Mouse (Mus musculus) c-Kit-negative CD71-positive TER-119-positive erythroid progenitor cells, embryonic 14.5 days (primary cell): Measurements from ENCODE around the gene Cyp2j6.
"Not testable (repeated sequence)": the region's sequence is repeated elsewhere in the genome, so short reads cannot be mapped to it uniquely, and the experiment has no call there.

Experiments used
- DNase-seq: peaks from one replicate; pipeline ENCODE4 v3.0.0-alpha.2; 2013; ENCODE audit warnings: low read depth, low spot score

Gene Cyp2j6

DNA sequence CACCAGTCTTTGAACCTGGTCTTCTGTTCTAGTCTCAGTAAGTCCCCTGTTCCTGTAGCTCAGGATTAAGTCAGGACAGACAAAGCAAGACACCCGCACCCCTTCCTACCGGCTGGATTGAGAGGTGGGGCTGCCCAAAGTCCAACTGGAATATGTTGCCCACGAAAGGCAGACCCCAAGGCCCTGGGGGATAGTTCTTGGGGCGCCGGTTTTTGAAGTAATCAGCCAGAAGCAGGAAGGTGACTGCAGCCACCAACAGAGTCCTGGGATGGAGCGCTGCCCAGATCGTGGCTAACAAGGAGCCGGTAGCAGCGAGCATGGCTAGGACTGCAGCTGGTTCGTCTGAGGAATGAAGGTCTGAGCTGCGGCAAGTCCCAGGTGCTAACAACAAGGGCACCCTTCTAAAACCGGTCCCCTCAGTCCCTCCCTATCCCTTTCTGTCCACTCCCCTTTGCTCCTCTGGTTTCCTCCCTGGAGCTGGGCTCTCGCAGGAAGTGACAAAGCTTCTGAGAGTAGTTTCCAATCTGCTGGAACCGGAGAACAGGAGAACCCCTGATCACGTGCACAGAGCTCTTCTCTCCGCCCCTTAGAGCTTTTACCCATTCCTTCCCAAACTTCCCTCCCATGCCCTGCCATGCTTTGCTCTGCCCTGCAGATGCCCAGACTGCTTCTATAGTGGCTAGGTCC lies at the start of gene Cyp2j6:
TSS of gene Cyp2j6 (minus strand) at position 529 of the 687 bp plus-strand sequence.
- no peak for DNase-seq

GRCm38 (mm10) chr4:96591791-96592150 lies 38.3 kb upstream of the Cyp2j6 start:
- DNase-seq = no peak

DNA sequence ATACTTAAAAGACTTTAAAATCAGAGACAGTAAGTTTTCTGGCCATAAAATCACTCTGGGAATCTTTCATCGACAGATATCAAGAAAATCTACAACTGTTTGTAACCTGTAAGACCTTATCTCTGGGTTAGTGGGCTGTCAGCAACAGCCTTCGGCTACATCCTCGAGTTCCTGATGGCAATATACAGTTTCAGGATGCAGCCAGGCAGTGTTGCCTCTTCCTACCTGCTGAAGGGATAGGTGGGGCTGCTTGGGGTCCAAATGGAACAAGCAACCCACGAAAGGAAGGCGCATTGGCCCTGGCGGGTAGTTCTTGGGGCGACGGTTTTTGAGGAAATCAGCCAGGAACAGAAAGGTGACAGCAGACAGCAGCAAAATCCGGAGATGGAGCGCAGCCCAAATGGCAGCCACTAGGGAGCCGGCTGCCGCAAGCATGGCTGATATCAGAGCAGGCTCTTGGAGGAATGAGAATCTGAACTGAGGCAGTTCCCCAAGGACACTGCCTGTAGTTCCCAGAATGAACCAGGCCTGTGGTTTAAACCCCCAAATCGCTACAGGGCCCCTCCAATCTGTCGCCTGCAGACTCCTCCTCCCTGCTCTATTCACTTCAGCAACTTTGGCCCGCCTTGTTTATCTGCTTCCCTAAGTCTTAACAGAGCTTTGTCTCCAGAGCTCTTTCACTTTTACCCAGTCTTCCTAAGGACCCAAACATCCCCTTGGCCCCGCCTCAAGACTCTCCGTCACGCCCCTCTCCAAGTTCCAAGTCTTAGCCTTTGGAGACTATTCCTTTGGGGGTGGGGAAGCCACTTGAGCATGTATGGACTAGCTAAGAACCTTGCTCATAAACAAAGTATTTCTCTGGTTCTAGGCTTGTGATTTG lies 37.7 kb upstream of the Cyp2j6 start, which contains the start of gene Cyp2j9:
TSS of gene Cyp2j9 (minus strand) at position 668 of the 880 bp plus-strand sequence.
- DNase-seq = no peak

- no peak for DNase-seq
These were observed 28.1 kb upstream of the Cyp2j6 start for GRCm38 (mm10) chr4:96581425-96582088.

- not testable (repeated sequence) for DNase-seq
These were observed 26.9 kb upstream of the Cyp2j6 start for GRCm38 (mm10) chr4:96580351-96580750.

DNA sequence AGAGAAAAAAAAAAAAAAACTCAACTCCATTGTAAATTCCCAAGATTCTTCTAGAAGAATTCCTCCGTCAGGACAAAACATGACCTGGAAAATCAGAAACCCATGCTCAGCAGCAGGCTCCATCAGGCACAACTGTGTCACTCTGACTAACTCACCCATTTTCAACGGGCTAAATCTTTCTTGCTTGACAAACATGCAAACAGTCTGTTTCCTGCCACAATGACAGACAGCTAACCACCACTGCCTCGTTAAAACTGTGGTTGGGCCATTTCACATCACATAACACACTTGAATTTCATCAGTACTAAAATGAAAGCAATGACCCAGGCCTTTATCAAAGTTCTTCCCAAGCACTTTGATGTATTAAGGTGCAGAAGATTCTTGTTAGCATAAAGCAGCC lies 16.0 kb upstream of the Cyp2j6 start:
- no peak for DNase-seq

GRCm38 (mm10) chr4:96567988-96568387 lies 14.5 kb upstream of the Cyp2j6 start:
- DNase-seq = no peak

DNA sequence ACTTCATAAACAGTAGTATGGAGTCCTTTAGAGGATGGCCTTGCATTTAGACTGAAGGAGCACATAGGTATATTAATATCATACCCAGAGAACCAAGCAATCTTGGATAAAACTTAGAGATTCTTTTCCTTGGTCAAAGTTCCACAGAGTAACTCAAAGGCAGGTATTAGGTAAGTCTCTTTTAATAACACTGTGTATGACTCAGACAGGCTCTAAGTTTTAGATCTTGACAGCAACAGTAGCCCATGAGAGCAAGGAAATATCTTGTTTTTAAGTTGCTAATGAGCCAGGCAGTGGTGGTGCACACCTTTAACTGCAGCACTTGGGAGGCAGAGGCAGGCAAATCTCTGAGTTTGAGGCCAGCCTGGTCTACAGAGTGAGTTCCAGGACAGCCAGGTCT lies 12.3 kb upstream of the Cyp2j6 start:
- DNase-seq = no peak

- no peak for DNase-seq
These were observed 7.0 kb upstream of the Cyp2j6 start for GRCm38 (mm10) chr4:96560464-96560863.

DNA sequence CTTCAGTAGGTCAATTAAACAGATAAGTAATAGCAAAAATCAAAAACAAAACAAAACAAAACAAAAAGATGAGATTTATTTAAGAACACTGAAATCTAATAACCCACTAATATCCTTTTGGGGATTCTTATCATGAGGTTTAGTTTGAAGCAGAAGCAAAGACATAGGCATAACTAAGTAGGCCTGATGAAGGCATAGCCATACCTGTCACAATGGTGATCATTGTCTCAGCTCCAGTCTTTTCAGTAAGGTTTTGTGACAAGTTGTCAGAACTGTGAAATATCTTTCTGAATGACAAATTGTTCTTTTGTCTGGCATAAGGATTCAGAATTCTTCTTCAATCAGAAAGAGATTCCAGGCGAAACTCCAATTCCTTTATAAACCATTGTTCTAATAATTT lies 6.3 kb upstream of the Cyp2j6 start:
- no peak for DNase-seq

DNA sequence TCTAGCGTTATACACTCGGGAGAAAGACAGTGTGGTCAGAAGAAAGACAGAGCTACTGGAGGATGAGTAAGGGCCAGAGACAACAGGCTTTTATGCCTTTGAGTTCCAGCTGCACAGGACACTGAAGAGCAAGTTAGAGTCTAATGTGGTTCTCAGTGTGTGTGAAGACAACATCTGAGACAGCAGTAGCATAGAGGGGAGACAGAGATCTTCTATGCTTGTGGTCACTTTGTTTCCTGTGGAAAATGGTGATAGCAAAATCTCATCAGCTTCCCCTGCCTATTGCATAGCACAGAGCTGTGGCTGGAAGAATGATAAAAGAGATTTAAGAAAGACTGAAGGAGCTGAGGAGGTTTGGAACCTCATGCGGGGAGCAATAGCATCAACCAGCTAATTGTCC lies 1.8 kb downstream of the Cyp2j6 start:
- DNase-seq = no peak

DNA sequence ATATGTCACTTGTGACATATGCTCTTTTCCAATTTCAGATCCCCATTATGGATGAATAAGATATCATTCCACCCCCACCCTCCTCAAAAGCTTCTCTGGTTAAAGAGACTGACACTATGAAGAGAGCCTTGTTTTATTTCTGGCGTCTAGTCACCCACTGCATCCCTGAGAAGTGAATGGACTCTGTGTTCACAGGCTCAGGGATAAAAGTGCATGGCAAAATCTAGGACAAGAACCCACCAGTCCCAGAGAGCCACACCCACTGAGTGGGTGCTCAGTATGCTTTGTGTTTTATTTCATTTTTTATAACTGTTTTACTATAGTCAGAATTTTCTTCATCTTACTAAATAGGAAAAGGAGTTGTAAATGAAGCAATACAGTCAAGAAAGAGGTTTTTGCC lies 7.5 kb downstream of the Cyp2j6 start:
- no peak for DNase-seq

DNA sequence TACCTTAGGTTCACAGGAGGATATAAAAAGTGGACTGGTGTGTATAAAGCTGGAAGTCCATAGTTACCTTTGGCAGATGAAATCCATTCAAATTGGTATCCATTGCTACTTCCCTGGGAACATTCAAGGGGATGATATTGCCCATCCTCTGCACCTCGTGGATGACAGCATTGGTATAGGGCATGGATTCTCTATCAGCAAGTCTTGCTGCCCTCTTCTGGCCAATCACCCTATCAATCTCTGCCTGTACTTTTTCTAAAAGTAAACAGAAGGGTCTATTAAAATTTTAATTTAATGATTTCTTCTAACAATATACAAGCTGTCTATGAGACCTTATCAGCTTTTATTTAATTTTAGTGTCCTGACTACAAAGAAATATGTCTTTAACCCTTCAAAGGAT lies 27.7 kb downstream of the Cyp2j6 start:
- DNase-seq = no peak

DNA sequence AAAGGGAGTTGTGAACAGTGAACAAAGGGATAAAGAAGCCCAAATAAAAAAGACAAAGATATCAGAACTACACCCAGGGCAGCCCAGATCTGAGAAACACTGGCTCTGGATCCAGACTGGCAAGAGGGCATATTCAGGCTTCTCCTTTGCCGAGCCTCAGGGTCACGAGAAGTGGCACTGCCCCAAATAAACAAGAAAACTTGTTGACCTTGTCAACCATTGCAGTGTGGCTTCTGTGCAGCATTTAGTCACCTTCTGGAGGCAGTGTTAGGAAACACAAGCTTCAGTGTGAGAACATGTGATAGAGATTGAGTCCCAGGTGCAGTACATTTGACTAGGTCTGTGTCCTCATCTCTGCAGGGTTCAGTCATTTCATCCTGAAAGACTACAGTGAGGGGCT lies 31.2 kb downstream of the Cyp2j6 start:
- DNase-seq = no peak

DNA sequence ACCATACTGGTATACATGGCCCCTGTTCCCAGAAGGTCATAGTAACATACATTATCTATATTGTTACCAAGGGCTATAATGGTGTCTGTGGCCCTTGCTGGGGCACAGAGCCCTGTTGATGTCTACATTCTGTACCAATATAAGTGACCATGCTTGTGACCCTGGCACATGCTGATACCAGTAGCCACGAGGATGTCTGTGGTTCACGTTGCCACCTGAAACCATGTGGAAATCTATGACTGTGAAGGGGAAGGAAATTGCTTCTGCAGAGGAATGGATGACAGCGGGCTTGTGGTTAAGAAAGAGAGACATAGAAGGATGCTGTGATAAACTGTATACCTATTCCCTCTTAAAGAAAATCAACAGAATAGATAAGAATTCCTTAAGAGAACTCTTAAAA lies 43.4 kb downstream of the Cyp2j6 start:
- no peak for DNase-seq

DNA sequence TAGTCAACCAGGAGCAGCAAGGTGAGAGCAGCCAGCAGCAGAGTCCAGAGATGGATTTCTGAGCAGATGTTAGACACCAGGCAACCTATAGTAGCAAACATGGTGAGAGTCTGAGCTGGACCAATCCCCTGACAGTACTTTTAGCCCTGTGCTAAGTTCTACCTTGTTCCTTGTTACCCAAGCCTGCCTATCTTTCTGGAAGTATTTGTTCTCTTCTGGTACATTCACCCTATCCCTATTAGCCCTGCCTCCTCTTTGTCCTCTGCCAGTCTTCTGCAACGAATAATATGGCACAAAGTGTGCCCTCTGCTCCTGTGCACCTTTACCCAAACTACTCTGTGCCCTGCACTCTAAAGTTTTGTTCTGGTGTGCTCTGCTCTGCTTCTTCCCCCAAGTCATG lies 46.2 kb downstream of the Cyp2j6 start, which contains the start of gene Cyp2j8:
TSS of gene Cyp2j8 (minus strand) at position 101 of the 400 bp plus-strand sequence.
- DNase-seq = no peak
